Mouse (Mus musculus) small intestine, adult 10 weeks (tissue): ENCODE results near the gene Smap2. TPM values are rescaled to one million over a fixed set of nuclear protein-coding genes. Genes with fewer than 3 reads are reported as not detected.

ENCODE experiments used
- polyA plus RNA-seq: library from polyadenylated mRNA; stranded (reverse); fragments of 350-450 nt; fragmentation: Illumina TruSeq; extraction: RNeasy Lipid Tissue Mini Kit (QIAGEN cat#74804); gene quantifications from one replicate; pipeline ENCODE4 v1.2.3, GENCODE M21; 2014; ENCODE audit warnings: low replicate concordance

Gene Smap2
- polyA plus RNA-seq: 23.2 TPM

GRCm38 (mm10) chr4:121016928-121017657 lies at the start of gene Smap2:
Smap2 (minus strand) TSS chr4:121017247.

GRCm38 (mm10) chr4:121039331-121040115 lies 22.5 kb upstream of the Smap2 start, which contains the start of gene Col9a2:
Col9a2 (plus strand) TSS chr4:121039385.

GRCm38 (mm10) chr4:120951428-120951973 lies 65.5 kb downstream of the Smap2 start, which contains the start of gene Zfp69:
Zfp69 (minus strand) TSS chr4:120951699.

GRCm38 (mm10) chr4:120924554-120925299 lies 92.3 kb downstream of the Smap2 start, which contains the start of gene Exo5:
Exo5 (minus strand) TSS chr4:120925017.

Other genes with a start within 250 kb of the Smap2 start
- gene Nfyc, start 185.7 kb downstream of the Smap2 start, polyA plus RNA-seq: 18.2 TPM
- 0.26 TPM for gene Rims3, start 162.4 kb downstream of the Smap2 start, polyA plus RNA-seq
- gene Exo5, start 92.2 kb downstream of the Smap2 start, polyA plus RNA-seq: 6.9 TPM
- gene Zfp69, start 65.5 kb downstream of the Smap2 start, polyA plus RNA-seq: 2.5 TPM
- gene Col9a2, start 22.1 kb upstream of the Smap2 start, polyA plus RNA-seq: not detected
- gene Zmpste24, start 81.0 kb upstream of the Smap2 start, polyA plus RNA-seq: 80.6 TPM
- not detected for gene Tmco2, start 92.0 kb upstream of the Smap2 start, polyA plus RNA-seq
- gene Rlf, start 197.8 kb upstream of the Smap2 start, polyA plus RNA-seq: 20.5 TPM